Mouse (Mus musculus): ENCODE measurements around the gene Reg1.
"Not testable (repeated sequence)": the region's sequence is repeated elsewhere in the genome, so short reads cannot be mapped to it uniquely, and the experiment has no call there.

Gene Reg1

DNA sequence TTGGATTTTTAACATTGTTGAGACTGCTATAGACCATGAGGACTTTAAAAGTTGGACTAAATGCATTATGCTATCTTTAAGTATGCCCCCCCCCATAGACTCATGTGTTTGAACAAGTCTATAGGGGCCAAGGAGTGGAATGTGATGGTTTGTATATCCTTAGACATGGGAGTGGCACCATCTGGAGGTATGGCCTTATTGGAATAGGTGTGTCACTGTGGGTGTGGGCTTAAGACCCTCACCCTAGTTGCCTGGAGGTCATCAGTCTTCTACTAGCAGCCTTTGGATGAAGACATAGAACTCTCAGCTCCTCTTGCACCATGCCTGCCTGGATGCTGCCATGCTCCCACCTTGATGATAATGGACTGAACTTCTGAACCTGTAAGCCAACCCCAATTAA is at the start of gene Reg1:
TSS of gene Reg1 (plus strand) at position 301 of the 400 bp plus-strand sequence.
- not testable (repeated sequence) for DNase-seq

DNA sequence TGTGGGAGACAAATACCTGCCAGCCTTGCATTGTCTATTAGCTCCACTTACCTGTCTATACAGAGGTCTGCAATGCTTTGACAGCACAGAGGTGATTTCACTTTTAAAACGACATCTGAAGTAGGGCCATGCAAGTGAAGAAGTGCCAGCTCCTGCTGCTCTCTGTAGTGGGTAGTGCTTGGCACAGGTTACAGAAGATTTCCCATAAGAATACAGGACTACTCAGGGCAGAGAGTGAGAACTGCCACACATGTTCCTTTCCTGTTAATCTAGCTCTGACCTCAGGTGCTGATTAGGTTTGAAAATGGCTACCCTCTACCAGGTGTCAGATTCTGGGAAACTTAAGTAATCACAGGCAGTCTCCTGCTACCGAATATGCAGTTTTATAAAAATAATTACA is 43.7 kb upstream of the Reg1 start, which contains the start of gene Reg3d:
TSS of gene Reg3d (minus strand) at position 101 of the 400 bp plus-strand sequence.
- DNase-seq, result no peak

DNA sequence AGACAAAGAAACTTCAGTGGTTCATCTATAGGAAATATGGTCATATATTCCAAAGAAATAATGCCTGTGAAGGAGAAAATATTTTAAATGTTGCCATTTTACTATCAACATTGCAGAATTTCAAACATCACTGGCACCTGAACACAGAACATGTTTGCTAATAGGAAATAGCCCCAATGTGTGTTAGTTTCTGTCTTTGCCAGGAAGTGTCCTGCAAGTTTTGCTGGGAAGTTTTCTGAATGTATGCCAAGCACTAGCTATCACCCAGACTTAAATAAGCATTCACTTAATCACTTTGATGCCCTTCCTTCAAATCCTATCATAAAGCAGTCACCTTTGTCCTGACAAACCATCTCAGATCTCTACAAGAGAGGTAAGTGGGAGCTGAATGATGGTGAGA is 42.1 kb upstream of the Reg1 start, which contains the start of gene Reg3a:
TSS of gene Reg3a (plus strand) at position 301 of the 400 bp plus-strand sequence.
- DNase-seq, result no peak

- no peak for DNase-seq
These were observed 36.9 kb upstream of the Reg1 start for GRCm38 (mm10) chr6:78385609-78386008.

DNA sequence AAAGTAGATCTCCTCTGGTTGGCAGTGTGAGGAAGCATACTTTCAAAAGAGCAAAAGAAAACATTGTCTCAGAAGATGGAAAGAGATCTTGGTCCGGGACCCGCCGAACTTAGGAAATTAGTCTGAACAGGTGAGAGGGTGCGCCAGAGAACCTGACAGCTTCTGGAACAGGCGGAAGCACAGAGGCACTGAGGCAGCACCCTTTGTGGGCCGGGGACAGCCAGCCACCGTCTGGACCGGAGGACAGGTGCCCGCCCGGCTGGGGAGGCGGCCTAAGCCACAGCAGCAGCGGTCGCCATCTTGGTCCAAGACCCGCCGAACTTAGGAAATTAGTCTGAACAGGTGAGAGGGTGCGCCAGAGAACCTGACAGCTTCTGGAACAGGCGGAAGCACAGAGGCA is 27.2 kb upstream of the Reg1 start, which contains the start of gene Reg2:
TSS of gene Reg2 (plus strand) at position 301 of the 400 bp plus-strand sequence.
- not testable (repeated sequence) for DNase-seq

DNA sequence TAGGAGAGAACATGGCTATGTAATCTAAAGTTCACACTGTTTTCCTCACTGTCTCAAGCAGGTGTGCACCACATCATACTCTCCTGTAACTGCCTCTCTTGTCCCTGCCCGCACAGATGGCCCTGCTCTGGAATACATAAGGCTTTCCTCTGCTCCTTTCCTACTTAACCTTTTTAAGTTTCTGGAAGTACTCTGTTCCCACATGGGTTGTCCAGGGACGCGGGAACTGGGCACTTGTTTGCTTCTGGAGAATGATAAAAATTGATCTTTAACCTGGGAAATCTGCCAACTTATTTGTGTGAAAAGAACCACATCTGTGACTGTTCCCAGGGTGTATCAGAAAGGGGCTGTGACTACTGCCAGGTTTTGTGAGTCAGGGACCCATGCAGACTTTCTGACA is 3.0 kb downstream of the Reg1 start:
- no peak for DNase-seq

- DNase-seq, result no peak
These were observed 24.7 kb downstream of the Reg1 start for GRCm38 (mm10) chr6:78447202-78447601.

- DNase-seq, result no peak
These were observed 25.9 kb downstream of the Reg1 start for GRCm38 (mm10) chr6:78448409-78448808.

- DNase-seq, result no peak
These were observed 30.3 kb downstream of the Reg1 start for GRCm38 (mm10) chr6:78452804-78453203.

DNA sequence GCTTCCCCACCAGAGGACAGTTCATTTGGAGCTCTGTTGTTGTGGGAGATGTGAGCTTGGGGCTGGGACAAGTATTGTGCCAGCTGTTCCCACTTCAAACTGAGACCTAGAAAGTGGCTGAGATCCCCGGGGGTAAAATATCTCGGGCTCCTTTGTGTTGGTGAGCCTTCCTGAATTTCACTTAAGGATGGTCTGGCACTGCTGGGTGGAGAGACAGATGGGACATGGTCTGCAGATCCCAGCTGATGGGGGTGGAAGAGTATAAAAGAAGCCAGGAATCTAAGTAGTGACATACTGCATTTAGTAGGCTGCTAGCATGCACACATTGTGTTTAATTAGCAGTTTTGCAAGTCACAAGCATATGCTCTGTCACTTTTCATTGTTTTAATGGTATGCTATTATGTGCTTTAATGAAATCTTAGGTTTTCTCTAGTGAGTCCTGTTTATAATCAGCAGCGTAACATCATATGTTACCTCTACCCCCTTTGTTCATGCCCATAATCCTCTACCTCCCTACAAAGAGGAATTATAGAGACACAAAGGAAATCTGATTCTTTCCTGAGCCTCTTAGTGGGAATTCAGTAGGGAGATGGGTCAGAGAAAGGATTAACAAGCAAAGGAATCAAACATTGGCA is 37.8 kb downstream of the Reg1 start:
- DNase-seq, result peak; percentile 7

DNA sequence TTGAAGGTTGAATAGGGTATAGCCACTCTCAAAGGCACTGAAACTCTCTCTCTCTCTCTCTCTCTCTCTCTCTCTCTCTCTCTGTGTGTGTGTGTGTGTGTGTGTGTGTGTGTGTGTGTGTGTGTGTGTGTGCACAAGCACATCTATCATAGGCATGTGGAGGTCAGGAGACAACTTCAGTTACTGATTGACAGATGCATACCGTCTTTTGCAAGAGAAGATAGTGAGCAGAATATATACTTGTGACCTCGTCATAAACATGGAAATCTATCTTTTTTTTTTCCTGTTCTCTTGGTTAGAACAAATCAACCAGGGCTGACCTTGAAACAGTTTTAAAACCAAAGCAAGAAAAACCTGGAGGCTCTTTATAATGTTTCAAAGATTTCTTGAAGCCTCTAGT is 39.8 kb downstream of the Reg1 start:
- no peak for DNase-seq

DNA sequence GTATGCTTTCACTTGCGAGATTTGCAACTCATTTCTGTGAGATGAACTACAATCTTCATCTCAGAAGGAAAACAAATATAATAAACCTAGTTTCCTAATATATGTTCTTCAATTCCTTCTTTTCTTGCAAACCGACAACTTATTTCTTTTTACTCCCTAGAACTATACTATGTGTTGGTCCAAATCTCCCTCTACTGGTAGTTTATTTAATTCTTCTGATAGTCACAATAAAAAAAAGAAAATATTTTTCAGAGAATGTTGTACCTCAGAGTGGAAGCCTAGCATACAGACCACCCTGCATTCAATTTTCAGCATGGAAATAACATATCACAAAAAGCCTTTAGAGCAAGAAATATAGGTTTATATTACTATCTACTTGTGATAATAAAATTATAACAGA is 40.8 kb downstream of the Reg1 start:
- no peak for DNase-seq

DNA sequence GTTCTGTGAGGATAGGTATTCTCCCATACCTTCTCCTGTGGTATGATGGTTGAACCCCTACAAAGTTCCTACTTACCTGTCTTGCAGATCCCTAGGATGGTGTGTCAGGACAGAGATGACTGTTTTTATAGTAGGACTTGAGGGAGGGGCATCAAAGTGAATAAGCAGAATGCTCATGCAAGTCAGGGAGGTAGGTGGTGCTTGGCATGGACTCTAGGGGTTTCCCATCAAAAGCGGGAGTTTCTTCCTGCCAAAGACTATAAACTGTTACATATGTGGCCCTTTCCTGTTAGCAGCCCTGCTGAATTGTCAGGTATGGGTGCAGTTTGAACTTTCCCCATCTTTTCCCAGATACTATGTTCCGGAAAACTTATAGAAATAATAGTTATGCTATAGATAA is 46.3 kb downstream of the Reg1 start, which contains the start of gene Reg3g:
TSS of gene Reg3g (minus strand) at position 101 of the 400 bp plus-strand sequence.
- no peak for DNase-seq

DNA sequence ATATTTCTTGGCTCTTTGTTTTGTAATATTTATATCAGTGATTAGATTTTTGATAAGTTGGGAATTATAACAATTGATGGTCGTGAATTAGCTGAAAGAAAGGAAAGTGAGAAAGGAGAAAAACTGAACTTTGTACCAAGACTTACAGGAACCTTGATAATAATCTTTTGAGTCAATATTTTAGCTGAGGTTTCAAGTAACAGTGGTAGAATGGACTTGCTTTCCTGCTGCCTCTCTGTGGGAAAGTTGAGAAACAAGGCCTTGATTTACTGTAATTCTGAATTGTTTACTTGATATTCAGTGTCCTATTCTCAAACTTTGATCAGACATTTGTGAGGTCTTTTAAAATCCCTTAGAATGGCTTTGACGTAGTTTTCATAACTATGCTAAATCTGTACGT is 46.8 kb downstream of the Reg1 start:
- DNase-seq, result no peak

Measured in right cerebral cortex, postnatal 14 days (tissue).